27 mouse cellular contexts compared by ENCODE assay signal in genomic region chr6:144179111-144179510, GRCm38 (mm10).
"Had no signal": no experiment of that assay in that cellular context is flagged by ENCODE, and none has a peak within 500 bp of the region (broad histone marks: within the 10 kb centered on the region; RNA-seq: fewer than 3 reads in every experiment).

No protein-coding gene starts in this region.

- H3K4me1 ChIP-seq: heart, embryonic 15.5 days; intestine, embryonic 15.5 days; liver, embryonic 12.5 days had no signal

- H3K9me3 ChIP-seq: heart, embryonic 13.5 days; heart, embryonic 15.5 days; hindbrain, embryonic 10.5 days; hindbrain, embryonic 12.5 days; intestine, embryonic 15.5 days; limb, embryonic 13.5 days; limb, embryonic 15.5 days; liver, embryonic 12.5 days had no signal

- H3K36me3 ChIP-seq: heart, embryonic 13.5 days; heart, embryonic 15.5 days; hindbrain, embryonic 12.5 days; intestine, embryonic 15.5 days; limb, embryonic 15.5 days; liver, embryonic 12.5 days had no signal

- H3K4me3 ChIP-seq: gastrocnemius, adult 2 months; heart, adult 2 months; heart, embryonic 13.5 days; heart, embryonic 15.5 days; hindbrain, embryonic 10.5 days; hindbrain, embryonic 12.5 days; intestine, embryonic 15.5 days; layer of hippocampus, adult 2 months; left cerebral cortex, adult 2 months; limb, embryonic 13.5 days; limb, embryonic 15.5 days; liver, embryonic 12.5 days had no signal

- H3K4me2 ChIP-seq: heart, embryonic 11.5 days; heart, embryonic 13.5 days; heart, embryonic 15.5 days; hindbrain, embryonic 12.5 days; hindbrain, embryonic 14.5 days; intestine, embryonic 15.5 days; limb, embryonic 13.5 days; limb, embryonic 15.5 days; liver, embryonic 12.5 days had no signal

- DNase-seq: gastrocnemius, adult 2 months; gastrocnemius, postnatal 10 days; gastrocnemius, postnatal 25 days; heart, adult 2 months; heart, postnatal 14 days; heart, postnatal 36 days; kidney, adult 18-20 months; kidney, adult 8-10 months; kidney, postnatal 10 days; kidney, postnatal 25 days; kidney, postnatal 4 days had no signal

- ATAC-seq: hindbrain, embryonic 16.5 days; inflammation-experienced regulatory T-cells, adult 6 months; intestine, embryonic 15.5 days; intestine, postnatal 0 days; liver, embryonic 12.5 days had no signal

- H3K27ac ChIP-seq: gastrocnemius, adult 2 months; heart, adult 2 months; heart, embryonic 13.5 days; heart, embryonic 15.5 days; hindbrain, embryonic 12.5 days; hindbrain, embryonic 14.5 days; intestine, embryonic 15.5 days; left cerebral cortex, adult 2 months; limb, embryonic 13.5 days; limb, embryonic 15.5 days; liver, embryonic 12.5 days; liver, embryonic 14.5 days had no signal

- H3K27me3 ChIP-seq: heart, embryonic 13.5 days; heart, embryonic 15.5 days; hindbrain, embryonic 12.5 days; intestine, embryonic 15.5 days; limb, embryonic 13.5 days; limb, embryonic 15.5 days; liver, embryonic 12.5 days had no signal

- H3K9ac ChIP-seq: heart, embryonic 13.5 days; heart, embryonic 15.5 days; hindbrain, embryonic 12.5 days; hindbrain, embryonic 14.5 days; intestine, embryonic 15.5 days; limb, embryonic 13.5 days; limb, embryonic 15.5 days; liver, embryonic 12.5 days; liver, embryonic 14.5 days had no signal
